Mouse (Mus musculus) colon, adult 2 months (tissue): ENCODE data around the gene Prkd1. TPM values are rescaled to one million over a fixed set of nuclear protein-coding genes. Genes with fewer than 3 reads are reported as not detected.

Experiments used
- polyA plus RNA-seq: library from polyadenylated mRNA; depleted of rRNA; stranded (reverse); fragments of >200 nt; gene quantifications from 2 replicates; pipeline ENCODE4 v1.2.3, GENCODE M21; 2012; rRNA removed

The Prkd1 gene
- polyA plus RNA-seq = 0.81 and 0.91 TPM in 2 replicates

GRCm38 (mm10) chr12:50648671-50649541, at the start of gene Prkd1:
Prkd1 (minus strand) TSS chr12:50649098.

